Mouse (Mus musculus): ENCODE measurements at regions not wholly inside any gene's neighbourhood (a gene's known extent, or its start where the extent isn't known, plus 50 kb on each side); places are given as distances from the start of the nearest gene placed in this dataset.

- no peak overlapping the region for H3K4me3 ChIP-seq
- intact Hi-C loops (cut with DNase I), result no loop called here
- no peak for TF ChIP-seq CTCF (IDR thresholded peaks at IDR 0.05)
- no peak for DNase-seq (ENCODE audit: extremely low spot score in 1 of 2, low spot score in 2 of 2)
- H3K27ac ChIP-seq, result no peak overlapping the region
Measured at GRCm38 (mm10) chr7:79201246-79201645, 52.4 kb upstream of the Mfge8 start.

GRCm38 (mm10) chr7:79202336-79202735 is 53.5 kb upstream of the Mfge8 start:
- intact Hi-C loops (cut with DNase I), result no loop called here
- TF ChIP-seq CTCF (IDR thresholded peaks at IDR 0.05), result no peak
- H3K27ac ChIP-seq, result no peak overlapping the region
- no peak for DNase-seq (ENCODE audit: extremely low spot score in 1 of 2, low spot score in 2 of 2)
- H3K4me3 ChIP-seq, result no peak overlapping the region

- no peak for TF ChIP-seq CTCF (IDR thresholded peaks at IDR 0.05)
- Histone ChIP-seq H3K27ac (no peak overlapping the region), H3K4me3 (no peak overlapping the region)
- intact Hi-C loops (cut with DNase I), result no loop called here
- DNase-seq (ENCODE audit: extremely low spot score in 1 of 2, low spot score in 2 of 2), result no peak
Measured at GRCm38 (mm10) chr7:79203481-79203880, 54.6 kb upstream of the Mfge8 start.

- H3K4me3 ChIP-seq, result no peak overlapping the region
- no peak for DNase-seq (ENCODE audit: extremely low spot score in 1 of 2, low spot score in 2 of 2)
- TF ChIP-seq CTCF (IDR thresholded peaks at IDR 0.05), result no peak
- intact Hi-C loops (cut with DNase I), result no loop called here
- H3K27ac ChIP-seq, result no peak overlapping the region
Measured at GRCm38 (mm10) chr7:79207140-79207539, 58.3 kb upstream of the Mfge8 start.

- no peak; the same call in 1 of the 2 replicates for TF ChIP-seq CTCF (IDR thresholded peaks at IDR 0.05)
- intact Hi-C loops (cut with DNase I), result no loop called here
- Histone ChIP-seq H3K27ac (no peak overlapping the region), H3K4me3 (no peak overlapping the region)
- no peak for DNase-seq (ENCODE audit: extremely low spot score in 1 of 2, low spot score in 2 of 2)
Measured at GRCm38 (mm10) chr7:79210376-79211215, 61.7 kb upstream of the Mfge8 start.

GRCm38 (mm10) chr7:79211287-79211976 is 61.6 kb upstream of the Abhd2 start:
- no peak for TF ChIP-seq CTCF (IDR thresholded peaks at IDR 0.05)
- intact Hi-C loops (cut with DNase I), result no loop called here
- Histone ChIP-seq H3K27ac (no peak overlapping the region), H3K4me3 (no peak overlapping the region)
- no peak for DNase-seq (ENCODE audit: extremely low spot score in 1 of 2, low spot score in 2 of 2)

GRCm38 (mm10) chr7:79212231-79212630 is 60.8 kb upstream of the Abhd2 start:
- DNase-seq (ENCODE audit: extremely low spot score in 1 of 2, low spot score in 2 of 2), result no peak
- no peak for TF ChIP-seq CTCF (IDR thresholded peaks at IDR 0.05)
- Histone ChIP-seq H3K4me3 (no peak overlapping the region), H3K27ac (no peak overlapping the region)
- intact Hi-C loops (cut with DNase I), result no loop called here

GRCm38 (mm10) chr7:79215001-79215400 is 58.0 kb upstream of the Abhd2 start:
- intact Hi-C loops (cut with DNase I), result no loop called here
- H3K4me3 ChIP-seq, result no peak overlapping the region
- no peak for TF ChIP-seq CTCF (IDR thresholded peaks at IDR 0.05)
- no peak overlapping the region for H3K27ac ChIP-seq
- no peak for DNase-seq (ENCODE audit: extremely low spot score in 1 of 2, low spot score in 2 of 2)

GRCm38 (mm10) chr7:79217232-79217631 is 55.8 kb upstream of the Abhd2 start:
- no peak overlapping the region for H3K27ac ChIP-seq

GRCm38 (mm10) chr7:79222626-79223335 is 50.2 kb upstream of the Abhd2 start:
- TF ChIP-seq CTCF (IDR thresholded peaks at IDR 0.05), result no peak
- H3K4me3 ChIP-seq, result no peak overlapping the region
- DNase-seq (ENCODE audit: extremely low spot score in 1 of 2, low spot score in 2 of 2), result no peak
- intact Hi-C loops (cut with DNase I), result loop anchor here (10.0 kb wide), 1 partner anchor 428 kb away; no protein-coding TSS in a partner anchor
- no peak overlapping the region for H3K27ac ChIP-seq

More at GRCm38 (mm10) chr7:79217232-79217631, 55.8 kb upstream of the Abhd2 start:
- no peak for DNase-seq (ENCODE audit: extremely low spot score in 1 of 2, low spot score in 2 of 2)
- no peak for TF ChIP-seq CTCF (IDR thresholded peaks at IDR 0.05)
- H3K4me3 ChIP-seq, result no peak overlapping the region
- intact Hi-C loops (cut with DNase I), result no loop called here
